Mouse (Mus musculus) midbrain, postnatal 0 days (tissue): ENCODE data around the gene Dgcr8. TPM values are rescaled to one million over a fixed set of nuclear protein-coding genes. Genes with fewer than 3 reads are reported as not detected.

Experiments used
- ATAC-seq: fragments of 200-750 bp; cut with Nextera tagmentation; 2 replicates; pipeline ENCODE4 v1.8.0; 2017; ENCODE audit warnings: moderate number of reproducible peaks, mild to moderate bottlenecking, moderate TSS enrichment, moderate library complexity; ENCODE audit not compliant: low FRiP score
- DNase-seq: peaks from one replicate; pipeline ENCODE4 v3.0.0-alpha.2; 2015; ENCODE audit warnings: low spot score
- H3K27ac ChIP-seq: fragments of 300-500 bp; sonication (generic); 2 replicates; pipeline ENCODE4 v1.5.1; 2014; ENCODE audit warnings: low read depth, mild to moderate bottlenecking, low read length, mixed read lengths
- H3K27me3 ChIP-seq: fragments of 300-500 bp; sonication (generic); 2 replicates; pipeline ENCODE4 v1.6.1; 2014; ENCODE audit warnings: low read length, control low read depth, mixed read lengths; ENCODE audit not compliant: insufficient read depth
- H3K36me3 ChIP-seq: fragments of 300-500 bp; sonication (generic); 2 replicates; pipeline ENCODE4 v1.6.1; 2014; ENCODE audit warnings: low read length, control low read depth, mixed read lengths; ENCODE audit not compliant: insufficient read depth
- H3K4me1 ChIP-seq: fragments of 300-500 bp; sonication (generic); 2 replicates; pipeline ENCODE4 v1.6.1; 2014; ENCODE audit warnings: mild to moderate bottlenecking, control low read depth, antibody characterized with exemption, low read length, mixed read lengths; ENCODE audit not compliant: insufficient read depth
- H3K4me2 ChIP-seq: fragments of 300-500 bp; sonication (generic); 2 replicates; pipeline ENCODE4 v1.6.1; 2014; ENCODE audit warnings: low read depth, mild to moderate bottlenecking, low read length, mixed read lengths; ENCODE audit not compliant: poor library complexity, severe bottlenecking
- H3K4me3 ChIP-seq: fragments of 300-500 bp; sonication (generic); 2 replicates; pipeline ENCODE4 v1.5.1; 2014; ENCODE audit warnings: low read depth, mild to moderate bottlenecking, low read length, moderate library complexity
- H3K9ac ChIP-seq: fragments of 300-500 bp; sonication (generic); replicated peaks from 2 replicates; pipeline ENCODE4 v1.6.1; 2014; ENCODE audit warnings: mild to moderate bottlenecking, low read length, moderate library complexity, mixed read lengths; ENCODE audit not compliant: poor library complexity, severe bottlenecking
- H3K9me3 ChIP-seq: fragments of 300-500 bp; sonication (generic); 2 replicates; pipeline ENCODE4 v1.6.1; 2016; ENCODE audit warnings: low read length, control low read depth
- CTCF ChIP-seq: IDR thresholded peaks from 2 replicates; pipeline ENCODE4 v1.5.1; 2016; ENCODE audit warnings: antibody characterized with exemption, mild to moderate bottlenecking
- WGBS: fragments of 180-500 bp; shearing (Covaris S2); extraction: QIAGEN DNeasy Blood & Tissue Kit; methylation state at CpG from one replicate; pipeline ENCODE4 v1.1.7; 2014; 5-methylcytosine and 5-hydroxymethylcytosine counted together
- polyA plus RNA-seq: library from polyadenylated mRNA; unstranded; fragments of >200 nt; fragmentation: Nextera tagmentation; extraction: Ambion mirVana; gene quantifications from 2 replicates; pipeline ENCODE4 v1.2.1, GENCODE M21; 2015
- total RNA-seq: library from RNA; depleted of rRNA; stranded (reverse); fragments of >200 nt; gene quantifications from 2 replicates; pipeline ENCODE4 v1.2.3, GENCODE M21; 2014

Gene Dgcr8
- total and polyA plus RNA-seq, 2 experiments from 2014 or later, result 23.7 to 46.7 TPM

- ATAC-seq (no peak), DNase-seq (no peak)
- WGBS, result 97% methylated on average over 1 of the region's 1 CpGs
- Histone ChIP-seq H3K27ac (no peak overlapping the region), H3K4me2 (no peak overlapping the region), H3K9ac (no peak overlapping the region), H3K9me3 (no peaks in the 10 kb centered on the region), H3K4me3 (no peak overlapping the region), H3K36me3 (peaks cover 68% of the 10 kb centered on the region), H3K27me3 (no peaks in the 10 kb centered on the region), H3K4me1 (peaks cover 10% of the 10 kb centered on the region)
- no peak for TF ChIP-seq CTCF
Measured at GRCm38 (mm10) chr16:18253866-18254265, 35.2 kb downstream of the Dgcr8 start.

- TF ChIP-seq CTCF, result no peak
- no peaks in the 10 kb centered on the region for H3K9me3 ChIP-seq
- H3K27ac ChIP-seq, result no peak overlapping the region
- H3K36me3 ChIP-seq, result peaks cover 60% of the 10 kb centered on the region
- no peaks in the 10 kb centered on the region for H3K27me3 ChIP-seq
- DNase-seq (no peak), ATAC-seq (no peak)
- H3K4me3 ChIP-seq, result no peak overlapping the region
- H3K9ac ChIP-seq, result no peak overlapping the region
- WGBS, result 86% methylated on average over 6 of the region's 6 CpGs
- H3K4me1 ChIP-seq, result peaks cover 10% of the 10 kb centered on the region
- H3K4me2 ChIP-seq, result no peak overlapping the region
Measured at GRCm38 (mm10) chr16:18252736-18253135, 36.3 kb downstream of the Dgcr8 start.

- H3K36me3 ChIP-seq, result peaks cover 45% of the 10 kb centered on the region
- H3K9me3 ChIP-seq, result no peaks in the 10 kb centered on the region
- peak overlapping the region; percentile 12; the same call in 1 of the 2 replicates for H3K4me2 ChIP-seq
- H3K27me3 ChIP-seq, result no peaks in the 10 kb centered on the region
- no peak overlapping the region for H3K27ac ChIP-seq
- 57% methylated on average over 10 of the region's 10 CpGs for WGBS
- no peak for TF ChIP-seq CTCF
- peaks cover 10% of the 10 kb centered on the region for H3K4me1 ChIP-seq
- no peak overlapping the region for H3K9ac ChIP-seq
- ATAC-seq (no peak), DNase-seq (no peak)
- H3K4me3 ChIP-seq, result no peak overlapping the region
Measured at GRCm38 (mm10) chr16:18250828-18251790, 37.9 kb downstream of the Dgcr8 start.

GRCm38 (mm10) chr16:18250231-18250630, 38.8 kb downstream of the Dgcr8 start:
- DNase-seq, result no peak
- WGBS, result 48% methylated on average over 4 of the region's 4 CpGs
- Histone ChIP-seq H3K9me3 (no peaks in the 10 kb centered on the region), H3K4me2 (peak overlapping the region; percentile 74), H3K4me3 (peak overlapping the region; percentile 93; the same call in 1 of the 2 replicates), H3K36me3 (peaks cover 47% of the 10 kb centered on the region), H3K27ac (no peak overlapping the region), H3K27me3 (no peaks in the 10 kb centered on the region), H3K4me1 (peaks cover 10% of the 10 kb centered on the region), H3K9ac (no peak overlapping the region)
- TF ChIP-seq CTCF, result no peak
- no peak for ATAC-seq

- peak overlapping the region; percentile 89 for H3K27ac ChIP-seq
- WGBS, result 7% methylated on average over 27 of the region's 27 CpGs
- H3K36me3 ChIP-seq, result peaks cover 53% of the 10 kb centered on the region
- peaks cover 10% of the 10 kb centered on the region for H3K4me1 ChIP-seq
- H3K9me3 ChIP-seq, result no peaks in the 10 kb centered on the region
- TF ChIP-seq CTCF, result no peak
- H3K9ac ChIP-seq, result peak overlapping the region; percentile 89
- H3K4me2 ChIP-seq, result peak overlapping the region; percentile 74
- H3K27me3 ChIP-seq, result no peaks in the 10 kb centered on the region
- peak; percentile 38 for DNase-seq
- peak overlapping the region; percentile 93 for H3K4me3 ChIP-seq
- ATAC-seq, result peak; percentile 17; the same call in 1 of the 2 replicates
Measured at GRCm38 (mm10) chr16:18249364-18249967, 39.6 kb downstream of the Dgcr8 start.
